Mouse (Mus musculus) forebrain, embryonic 16.5 days (tissue): ENCODE data around the gene Nexmif. TPM values are rescaled to one million over a fixed set of nuclear protein-coding genes. Genes with fewer than 3 reads are reported as not detected.

Source experiments
- ATAC-seq: fragments of 200-750 bp; cut with Nextera tagmentation; 2 replicates; pipeline ENCODE4 v1.8.0; 2017; ENCODE audit warnings: mild to moderate bottlenecking, moderate library complexity
- H3K27ac ChIP-seq: fragments of 300-500 bp; sonication (generic); 2 replicates; pipeline ENCODE4 v1.5.1; 2014; ENCODE audit warnings: low read length, control low read depth
- H3K27me3 ChIP-seq: fragments of 300-500 bp; sonication (generic); replicated peaks from 2 replicates; pipeline ENCODE4 v1.6.1; 2014; ENCODE audit warnings: low read length; ENCODE audit not compliant: control insufficient read depth, insufficient read depth
- H3K36me3 ChIP-seq: fragments of 300-500 bp; sonication (generic); 2 replicates; pipeline ENCODE4 v1.6.1; 2014; ENCODE audit not compliant: control insufficient read depth, insufficient read depth
- H3K4me1 ChIP-seq: fragments of 300-500 bp; sonication (generic); replicated peaks from 2 replicates; pipeline ENCODE4 v1.6.1; 2014; ENCODE audit warnings: low read length; ENCODE audit not compliant: control insufficient read depth, insufficient read depth
- H3K4me2 ChIP-seq: fragments of 300-500 bp; sonication (generic); 2 replicates; pipeline ENCODE4 v1.6.1; 2014; ENCODE audit warnings: mild to moderate bottlenecking, low read length, control low read depth
- H3K4me3 ChIP-seq: fragments of 300-500 bp; sonication (generic); replicated peaks from 2 replicates; pipeline ENCODE4 v1.5.1; 2014; ENCODE audit warnings: mild to moderate bottlenecking, low read length, control low read depth
- H3K9ac ChIP-seq: fragments of 300-500 bp; sonication (generic); replicated peaks from 2 replicates; pipeline ENCODE4 v1.6.1; 2014; ENCODE audit warnings: low read depth, low read length, control low read depth
- H3K9me3 ChIP-seq: fragments of 300-500 bp; sonication (generic); 2 replicates; pipeline ENCODE4 v1.6.1; 2016; ENCODE audit warnings: low read length; ENCODE audit not compliant: control insufficient read depth
- WGBS: fragments of 180-500 bp; shearing (Covaris S2); extraction: QIAGEN DNeasy Blood & Tissue Kit; methylation state at CpG from one replicate; pipeline ENCODE4 v1.1.7; 2014; 5-methylcytosine and 5-hydroxymethylcytosine counted together
- polyA plus RNA-seq: library from polyadenylated mRNA; unstranded; fragments of >200 nt; fragmentation: Nextera tagmentation; extraction: Ambion mirVana; gene quantifications from 2 replicates; pipeline ENCODE4 v1.2.1, GENCODE M21; 2015

Nexmif gene
- 18.1 and 19.4 TPM in 2 replicates for polyA plus RNA-seq

- ATAC-seq = peak; percentile 86
- Histone ChIP-seq H3K4me1 (no peaks in the 10 kb centered on the region), H3K36me3 (no peaks in the 10 kb centered on the region), H3K27me3 (0 out of 2 replicates have a peak, but pooled peaks cover under 1% of the 10 kb centered on the region), H3K27ac (peak within 1 kb of the TSS; percentile 96), H3K4me2 (peak within 1 kb of the TSS; percentile 51), H3K9me3 (no peaks in the 10 kb centered on the region), H3K4me3 (peak within 1 kb of the TSS; percentile 61), H3K9ac (peak within 1 kb of the TSS; percentile 76)
- 21% methylated on average over 45 of the region's 70 CpGs for WGBS
Measured at GRCm38 (mm10) chrX:104200736-104201591, at the start of gene Nexmif. Gene Nexmif (minus strand): TSS chrX:104201185.

GRCm38 (mm10) chrX:104208701-104209100 lies 7.7 kb upstream of the Nexmif start:
- ATAC-seq = no peak
- Histone ChIP-seq H3K9me3 (no peaks in the 10 kb centered on the region), H3K4me2 (no peak overlapping the region), H3K4me1 (no peaks in the 10 kb centered on the region), H3K27ac (no peak overlapping the region), H3K4me3 (no peak overlapping the region), H3K9ac (no peak overlapping the region), H3K27me3 (no peaks in the 10 kb centered on the region), H3K36me3 (no peaks in the 10 kb centered on the region)
- WGBS = 76% methylated on average over 2 of the region's 2 CpGs

- peak; percentile 31 for ATAC-seq
- H3K9me3 ChIP-seq = no peaks in the 10 kb centered on the region
- H3K9ac ChIP-seq = peak overlapping the region; percentile 76
- peak overlapping the region; percentile 61 for H3K4me3 ChIP-seq
- H3K36me3 ChIP-seq = no peaks in the 10 kb centered on the region
- WGBS = 31% methylated on average over 17 of the region's 21 CpGs
- H3K4me1 ChIP-seq = no peaks in the 10 kb centered on the region
- peak overlapping the region; percentile 51 for H3K4me2 ChIP-seq
- no peaks in the 10 kb centered on the region for H3K27me3 ChIP-seq
- H3K27ac ChIP-seq = peak overlapping the region; percentile 96
Measured at GRCm38 (mm10) chrX:104201592-104202139, 681 bp upstream of the Nexmif start.

- Histone ChIP-seq H3K4me1 (no peaks in the 10 kb centered on the region), H3K9ac (peak overlapping the region; percentile 76), H3K36me3 (no peaks in the 10 kb centered on the region), H3K4me2 (peak overlapping the region; percentile 51), H3K27ac (peak overlapping the region; percentile 96), H3K27me3 (0 out of 2 replicates have a peak, but pooled peaks cover 3% of the 10 kb centered on the region), H3K9me3 (no peaks in the 10 kb centered on the region), H3K4me3 (peak overlapping the region; percentile 61)
- peak; percentile 54 for ATAC-seq
- 16% methylated on average over 9 of the region's 37 CpGs for WGBS
Measured at GRCm38 (mm10) chrX:104200388-104200735, 623 bp downstream of the Nexmif start.

GRCm38 (mm10) chrX:104199611-104200387 lies 1.2 kb downstream of the Nexmif start:
- H3K27ac ChIP-seq = peak overlapping the region; percentile 96
- H3K4me3 ChIP-seq = peak overlapping the region; percentile 61
- ATAC-seq = peak; percentile 55
- H3K9ac ChIP-seq = peak overlapping the region; percentile 76
- WGBS = 26% methylated on average over 39 of the region's 100 CpGs
- peak overlapping the region; percentile 51 for H3K4me2 ChIP-seq
- 0 out of 2 replicates have a peak, but pooled peaks cover 3% of the 10 kb centered on the region for H3K27me3 ChIP-seq
- H3K36me3 ChIP-seq = no peaks in the 10 kb centered on the region
- no peaks in the 10 kb centered on the region for H3K4me1 ChIP-seq
- H3K9me3 ChIP-seq = no peaks in the 10 kb centered on the region

GRCm38 (mm10) chrX:104199070-104199469 lies 1.9 kb downstream of the Nexmif start:
- peak overlapping the region; percentile 51 for H3K4me2 ChIP-seq
- no peak for ATAC-seq
- H3K4me1 ChIP-seq = no peaks in the 10 kb centered on the region
- WGBS = 35% methylated on average over 5 of the region's 5 CpGs
- H3K36me3 ChIP-seq = no peaks in the 10 kb centered on the region
- H3K27ac ChIP-seq = peak overlapping the region; percentile 96; the same call in 1 of the 2 replicates
- H3K27me3 ChIP-seq = 0 out of 2 replicates have a peak, but pooled peaks cover 3% of the 10 kb centered on the region
- H3K9ac ChIP-seq = peak overlapping the region; percentile 76; the same call in 1 of the 2 replicates
- peak overlapping the region; percentile 61 for H3K4me3 ChIP-seq
- H3K9me3 ChIP-seq = no peaks in the 10 kb centered on the region

- WGBS = 41% methylated on average over 5 of the region's 5 CpGs
- no peak for ATAC-seq
- H3K9ac ChIP-seq = no peak overlapping the region
Measured at GRCm38 (mm10) chrX:104196561-104196960, 4.4 kb downstream of the Nexmif start.

GRCm38 (mm10) chrX:104179257-104179656 lies 21.7 kb downstream of the Nexmif start:
- 16% methylated on average over 2 of the region's 2 CpGs for WGBS
- H3K36me3 ChIP-seq = no peaks in the 10 kb centered on the region
- no peak overlapping the region for H3K4me3 ChIP-seq
- 0 out of 2 replicates have a peak, but pooled peaks cover 2% of the 10 kb centered on the region for H3K27me3 ChIP-seq
- H3K4me1 ChIP-seq = no peaks in the 10 kb centered on the region
- no peak for ATAC-seq
- H3K9ac ChIP-seq = no peak overlapping the region
- no peaks in the 10 kb centered on the region for H3K9me3 ChIP-seq
- no peak overlapping the region for H3K4me2 ChIP-seq
- H3K27ac ChIP-seq = no peak overlapping the region

More at GRCm38 (mm10) chrX:104196561-104196960, 4.4 kb downstream of the Nexmif start:
- Histone ChIP-seq H3K9me3 (no peaks in the 10 kb centered on the region), H3K4me2 (no peak overlapping the region), H3K36me3 (no peaks in the 10 kb centered on the region), H3K27ac (no peak overlapping the region), H3K27me3 (0 out of 2 replicates have a peak, but pooled peaks cover 3% of the 10 kb centered on the region), H3K4me3 (no peak overlapping the region), H3K4me1 (no peaks in the 10 kb centered on the region)

- H3K4me1 ChIP-seq = no peaks in the 10 kb centered on the region
- WGBS = 44% methylated on average over 1 of the region's 1 CpGs
- no peak overlapping the region for H3K4me3 ChIP-seq
- no peak for ATAC-seq
- H3K27me3 ChIP-seq = no peaks in the 10 kb centered on the region
- no peak overlapping the region for H3K9ac ChIP-seq
- H3K36me3 ChIP-seq = no peaks in the 10 kb centered on the region
- H3K4me2 ChIP-seq = no peak overlapping the region
- H3K27ac ChIP-seq = no peak overlapping the region
- H3K9me3 ChIP-seq = no peaks in the 10 kb centered on the region
Measured at GRCm38 (mm10) chrX:104150072-104150471, 50.9 kb downstream of the Nexmif start.
